Mouse (Mus musculus) lung, postnatal 10 days (tissue): ENCODE measurements around the gene Elf2.
A peak's percentile ranks its signal among the peaks of the same experiment; 100 is the strongest.
"Not testable (repeated sequence)": the region's sequence is repeated elsewhere in the genome, so short reads cannot be mapped to it uniquely, and the experiment has no call there.

Experiments used
- DNase-seq: peaks from one replicate; pipeline ENCODE4 v3.0.0; 2021

Elf2 gene

GRCm38 (mm10) chr3:51358660-51359557 is 18.4 kb upstream of the Elf2 start:
- DNase-seq, result peak; percentile 69

GRCm38 (mm10) chr3:51358181-51358580 is 17.7 kb upstream of the Elf2 start:
- peak; percentile 59 for DNase-seq

GRCm38 (mm10) chr3:51357624-51358023 is 17.2 kb upstream of the Elf2 start:
- DNase-seq, result no peak

GRCm38 (mm10) chr3:51357078-51357477 is 16.6 kb upstream of the Elf2 start:
- DNase-seq, result no peak

GRCm38 (mm10) chr3:51354956-51355355 is 14.5 kb upstream of the Elf2 start:
- DNase-seq, result not testable (repeated sequence)

GRCm38 (mm10) chr3:51354034-51354427 is 13.6 kb upstream of the Elf2 start:
- DNase-seq, result no peak

- DNase-seq, result peak; percentile 73
These were observed 13.0 kb upstream of the Elf2 start for GRCm38 (mm10) chr3:51353325-51354033.

- DNase-seq, result no peak
These were observed 10.3 kb upstream of the Elf2 start for GRCm38 (mm10) chr3:51350806-51351205.

- DNase-seq, result no peak
These were observed 8.3 kb upstream of the Elf2 start for GRCm38 (mm10) chr3:51348646-51349238.

- DNase-seq, result not testable (repeated sequence)
These were observed 4.6 kb upstream of the Elf2 start for GRCm38 (mm10) chr3:51345017-51345416.

- not testable (repeated sequence) for DNase-seq
These were observed 3.7 kb upstream of the Elf2 start for GRCm38 (mm10) chr3:51344182-51344581.

- DNase-seq, result no peak
These were observed 2.8 kb upstream of the Elf2 start for GRCm38 (mm10) chr3:51343260-51343659.

- no peak for DNase-seq
These were observed 1.7 kb upstream of the Elf2 start for GRCm38 (mm10) chr3:51342152-51342551.

- DNase-seq, result peak; percentile 93
These were observed 1.0 kb upstream of the Elf2 start for GRCm38 (mm10) chr3:51341268-51342081.

GRCm38 (mm10) chr3:51339734-51340551 is 520 bp downstream of the Elf2 start:
- DNase-seq, result peak; percentile 64

GRCm38 (mm10) chr3:51339378-51339733 is 1.1 kb downstream of the Elf2 start:
- DNase-seq, result no peak

- DNase-seq, result no peak
These were observed 5.1 kb downstream of the Elf2 start for GRCm38 (mm10) chr3:51335378-51335777.

- no peak for DNase-seq
These were observed 6.5 kb downstream of the Elf2 start for GRCm38 (mm10) chr3:51333950-51334349.

GRCm38 (mm10) chr3:51333234-51333889 is 7.1 kb downstream of the Elf2 start:
- peak; percentile 23 for DNase-seq

GRCm38 (mm10) chr3:51330086-51330485 is 10.4 kb downstream of the Elf2 start:
- no peak for DNase-seq

GRCm38 (mm10) chr3:51328546-51328945 is 11.9 kb downstream of the Elf2 start:
- no peak for DNase-seq
